ENCODE assay signal across 9 mouse cellular contexts in genomic region chr1:171360253-171360652, GRCm38 (mm10). TPM values are rescaled to one million over a fixed set of nuclear protein-coding genes. Genes with fewer than 3 reads are reported as not detected.
DNase-seq lines count a peak whose midpoint lies in the region; ATAC-seq and TF ChIP-seq lines count a peak whose summit lies in the region.
"Had no signal": no experiment of that assay in that cellular context is flagged by ENCODE, and none has a peak within 500 bp of the region (broad histone marks: within the 10 kb centered on the region; RNA-seq: fewer than 3 reads in every experiment).

No protein-coding gene starts in this region.

- H3K4me2 ChIP-seq in heart, embryonic 12.5 days, result peak overlapping the region; percentile 86
- H3K4me2 ChIP-seq in liver, embryonic 14.5 days (ENCODE audit: low read depth), result peak overlapping the region; percentile 75

- 8% methylated on average over 26 of the region's 26 CpGs for WGBS in heart, embryonic 12.5 days
- WGBS in spleen, adult 2 months, result 18% methylated on average over 26 of the region's 26 CpGs
- 21% methylated on average over 26 of the region's 26 CpGs for WGBS in liver, embryonic 14.5 days (ENCODE audit: insufficient replicate concordance)

- TF ChIP-seq EP300 in liver, embryonic 14.5 days (IDR thresholded peaks at IDR 0.05; ENCODE audit: low read depth), result no peak

- H3K4me3 ChIP-seq in heart, embryonic 12.5 days, result peak overlapping the region; percentile 57
- peak overlapping the region; percentile 60 for H3K4me3 ChIP-seq in spleen, adult 2 months (ENCODE audit: extremely low read depth, insufficient read depth, insufficient read length)
- peak overlapping the region; percentile 59 to 84 for H3K4me3 ChIP-seq in liver, embryonic 14.5 days (ENCODE audit: insufficient read depth in 1 of 2, low read depth in 2 of 2, low read length in 2 of 2)

- peak; percentile 30; the same call in 1 of the 2 replicates for ATAC-seq in heart, embryonic 12.5 days (ENCODE audit: insufficient number of reproducible peaks, low FRiP score)
- ATAC-seq in liver, embryonic 14.5 days (ENCODE audit: insufficient read depth), result no peak; the same call in 1 of the 2 replicates
- ATAC-seq: Patski had no signal

- H3K27me3 ChIP-seq in heart, embryonic 12.5 days (replicated peaks), result no peaks in the 10 kb centered on the region
- H3K27me3 ChIP-seq in spleen, adult 2 months (ENCODE audit: control insufficient read depth, insufficient read depth, low read length), result no peaks in the 10 kb centered on the region
- H3K27me3 ChIP-seq in liver, embryonic 14.5 days (ENCODE audit: control insufficient read depth, insufficient read depth, low read length), result no peaks in the 10 kb centered on the region
- H3K27me3 ChIP-seq: Patski had no signal

- TF ChIP-seq CTCF in spleen, adult 2 months (IDR thresholded peaks at IDR 0.05; ENCODE audit: extremely low read depth, insufficient read depth, insufficient read length, insufficient replicate concordance), result no peak
- TF ChIP-seq CTCF in liver, embryonic 14.5 days (IDR thresholded peaks at IDR 0.05; ENCODE audit: low read depth), result no peak; the same call in 1 of the 2 replicates

- H3K9ac ChIP-seq in heart, embryonic 12.5 days, result peak overlapping the region; percentile 70
- H3K9ac ChIP-seq in liver, embryonic 14.5 days (replicated peaks), result peak overlapping the region; percentile 65

- DNase-seq in heart, adult 9 months (ENCODE audit: low spot score in 2 of 2), result no peak
- DNase-seq in spleen, adult 2 months (ENCODE audit: low read depth in 1 of 2, low spot score in 2 of 2), result no peak
- no peak for DNase-seq in spleen, adult 18-20 months
- DNase-seq in frontal cortex, postnatal 10 days (ENCODE audit: low spot score in 2 of 2), result peak; percentile 54 to 60
- DNase-seq in liver, embryonic 14.5 days (ENCODE audit: low read depth in 3 of 3, low spot score in 3 of 3), result no peak
- peak; percentile 43 for DNase-seq in right cerebral cortex, postnatal 4 days
- no peak for DNase-seq in ovary, postnatal 10 days (ENCODE audit: low spot score)

- peaks cover 31% of the 10 kb centered on the region for H3K36me3 ChIP-seq in heart, embryonic 12.5 days
- no peaks in the 10 kb centered on the region for H3K36me3 ChIP-seq in spleen, adult 2 months (ENCODE audit: control insufficient read depth, insufficient read depth, low read length)
- peaks cover 4% of the 10 kb centered on the region; the same call in 1 of the 2 replicates for H3K36me3 ChIP-seq in liver, embryonic 14.5 days (replicated peaks; ENCODE audit: control insufficient read depth, insufficient read depth, low read depth)

- TF ChIP-seq POLR2A in spleen, adult 2 months (IDR thresholded peaks at IDR 0.05; ENCODE audit: low read depth, low read length), result no peak

- H3K27ac ChIP-seq in heart, embryonic 12.5 days (ENCODE audit: poor library complexity, severe bottlenecking), result no peak overlapping the region
- H3K27ac ChIP-seq in spleen, adult 2 months (ENCODE audit: insufficient read depth, low read length), result no peak overlapping the region
- H3K27ac ChIP-seq in liver, embryonic 14.5 days, result no peak overlapping the region

- peaks cover 10% of the 10 kb centered on the region for H3K4me1 ChIP-seq in heart, embryonic 12.5 days (replicated peaks)
- H3K4me1 ChIP-seq in spleen, adult 2 months (ENCODE audit: control insufficient read depth, insufficient read depth, insufficient read length), result peaks cover 6% of the 10 kb centered on the region
- peaks cover 6 to 11% of the 10 kb centered on the region in 2 experiments for H3K4me1 ChIP-seq in liver, embryonic 14.5 days (replicated peaks; ENCODE audit: control insufficient read depth in 2 of 2, insufficient read depth in 2 of 2, low read length in 1 of 2)

- H3K9me3 ChIP-seq in heart, embryonic 12.5 days (replicated peaks), result peaks cover 7% of the 10 kb centered on the region; the same call in 1 of the 2 replicates
- H3K9me3 ChIP-seq in liver, embryonic 14.5 days (ENCODE audit: control insufficient read depth, low read length), result no peaks in the 10 kb centered on the region

RNA-seq across cellular contexts. Expression of gene Klhdc9, which starts 0.3 kb away (rescaled TPM):
- polyA plus RNA-seq in heart, embryonic 12.5 days (2016; fragmentation: Nextera tagmentation; extraction: Ambion mirVana), result 0.46 and 0.74 TPM in 2 replicates
- polyA plus RNA-seq in spleen, adult 2 months (2012; rRNA removed), result 0.20 and 0.62 TPM in 2 replicates
- 0.27 and 0.39 TPM in 2 replicates for polyA plus RNA-seq in liver, embryonic 14.5 days (2012; rRNA removed)
- polyA plus RNA-seq in liver, embryonic 14.5 days (2014; fragmentation: Nextera tagmentation; extraction: Ambion mirVana), result 0.49 and 0.70 TPM in 2 replicates
- polyA plus RNA-seq: Patski had no signal

RNA-seq across cellular contexts. Expression of gene Nectin4, which starts 9.6 kb away (rescaled TPM):
- 0.17 and 0.52 TPM in 2 replicates for polyA plus RNA-seq in heart, embryonic 12.5 days (2016; fragmentation: Nextera tagmentation; extraction: Ambion mirVana)
- polyA plus RNA-seq in spleen, adult 2 months (2012; rRNA removed), result 1.4 and 2.0 TPM in 2 replicates
- 0.09 and 0.12 TPM in 2 replicates for polyA plus RNA-seq in liver, embryonic 14.5 days (2012; rRNA removed)
- 0.04 and 0.06 TPM in 2 replicates for polyA plus RNA-seq in liver, embryonic 14.5 days (2014; fragmentation: Nextera tagmentation; extraction: Ambion mirVana)

RNA-seq across cellular contexts. Expression of gene Pfdn2, which starts 14.8 kb away (rescaled TPM):
- polyA plus RNA-seq in heart, embryonic 12.5 days (2016; fragmentation: Nextera tagmentation; extraction: Ambion mirVana), result 96.8 and 111 TPM in 2 replicates
- 8.5 TPM in 2 replicates for polyA plus RNA-seq in spleen, adult 2 months (2012; rRNA removed)
- 7.9 and 36.2 TPM in 2 replicates for polyA plus RNA-seq in liver, embryonic 14.5 days (2012; rRNA removed)
- 19.9 and 20.7 TPM in 2 replicates for polyA plus RNA-seq in liver, embryonic 14.5 days (2014; fragmentation: Nextera tagmentation; extraction: Ambion mirVana)

RNA-seq across cellular contexts. Expression of gene Nit1, which starts 14.8 kb away (rescaled TPM):
- polyA plus RNA-seq in heart, embryonic 12.5 days (2016; fragmentation: Nextera tagmentation; extraction: Ambion mirVana), result 31.9 and 33.9 TPM in 2 replicates
- polyA plus RNA-seq in spleen, adult 2 months (2012; rRNA removed), result 22.6 and 25.9 TPM in 2 replicates
- polyA plus RNA-seq in liver, embryonic 14.5 days (2012; rRNA removed), result 23.4 and 24.0 TPM in 2 replicates
- polyA plus RNA-seq in liver, embryonic 14.5 days (2014; fragmentation: Nextera tagmentation; extraction: Ambion mirVana), result 22.1 and 23.3 TPM in 2 replicates

RNA-seq across cellular contexts. Expression of gene Arhgap30, which starts 28.5 kb away (rescaled TPM):
- polyA plus RNA-seq in heart, embryonic 12.5 days (2016; fragmentation: Nextera tagmentation; extraction: Ambion mirVana), result 0.30 and 0.68 TPM in 2 replicates
- 79.5 and 88.3 TPM in 2 replicates for polyA plus RNA-seq in spleen, adult 2 months (2012; rRNA removed)
- 2.2 and 3.0 TPM in 2 replicates for polyA plus RNA-seq in liver, embryonic 14.5 days (2012; rRNA removed)
- polyA plus RNA-seq in liver, embryonic 14.5 days (2014; fragmentation: Nextera tagmentation; extraction: Ambion mirVana), result 1.8 and 1.9 TPM in 2 replicates
- polyA plus RNA-seq: Patski had no signal

Comparison
In these comparisons a context has a peak if more than half of its experiments do, and no peak if none do; other contexts are left out.
1. DNase-seq: peak in frontal cortex, postnatal 10 days (2 of 2) and right cerebral cortex, postnatal 4 days (single experiment); none in heart, adult 9 months (0 of 2), spleen, adult 2 months (0 of 2), spleen, adult 18-20 months (0 of 2), liver, embryonic 14.5 days (0 of 3) and ovary, postnatal 10 days (single experiment).
2. Peak in every context shown above with its lines, with median percentiles within 50 percentile points of each other: H3K4me3 ChIP-seq.